Mouse (Mus musculus) lung, adult 18-20 months (tissue): ENCODE measurements around the gene Traf3ip2.

ENCODE experiments used
- DNase-seq, 2 experiments: peaks; one replicate each; pipeline ENCODE4 v3.0.0; 2022; ENCODE audit warnings: mixed read lengths in 2 of 2

Traf3ip2 gene

GRCm38 (mm10) chr10:39681014-39681413 is 68.3 kb downstream of the Traf3ip2 start:
- DNase-seq, result no peak

GRCm38 (mm10) chr10:39682556-39682955 is 69.8 kb downstream of the Traf3ip2 start:
- DNase-seq, result no peak

GRCm38 (mm10) chr10:39683481-39683880 is 70.7 kb downstream of the Traf3ip2 start:
- no peak for DNase-seq

GRCm38 (mm10) chr10:39686811-39687210 is 74.1 kb downstream of the Traf3ip2 start:
- no peak for DNase-seq

GRCm38 (mm10) chr10:39687851-39688250 is 75.1 kb downstream of the Traf3ip2 start:
- DNase-seq, result no peak

- no peak for DNase-seq
Measured at GRCm38 (mm10) chr10:39691351-39692064, 78.8 kb downstream of the Traf3ip2 start.

GRCm38 (mm10) chr10:39692152-39692551 is 79.4 kb downstream of the Traf3ip2 start:
- no peak for DNase-seq
